Mouse (Mus musculus): ENCODE results near the gene Krt6a. TPM values are rescaled to one million over a fixed set of nuclear protein-coding genes. Genes with fewer than 3 reads are reported as not detected.
"Not testable (repeated sequence)": the region's sequence is repeated elsewhere in the genome, so short reads cannot be mapped to it uniquely, and the experiment has no call there.

The Krt6a gene
- polyA plus RNA-seq, 1 experiment from 2014 or later: not detected

- H3K9ac ChIP-seq (ENCODE audit: low read depth, low read length): no peak overlapping the region
- no peak overlapping the region for H3K4me3 ChIP-seq (ENCODE audit: low read depth, low read length)
- H3K4me1 ChIP-seq (ENCODE audit: control insufficient read depth, insufficient read depth, low read length): no peaks in the 10 kb centered on the region
- peaks cover 6% of the 10 kb centered on the region for H3K27me3 ChIP-seq (ENCODE audit: control insufficient read depth, insufficient read depth, low read length)
- no peaks in the 10 kb centered on the region for H3K36me3 ChIP-seq (ENCODE audit: control insufficient read depth, insufficient read depth, low read length)
- no peak for ATAC-seq (replicated peaks; ENCODE audit: insufficient number of reproducible peaks, low FRiP score, low TSS enrichment)
- no peak overlapping the region for H3K4me2 ChIP-seq
- H3K9me3 ChIP-seq (replicated peaks; ENCODE audit: control insufficient read depth, low read length): no peaks in the 10 kb centered on the region
- 61% methylated on average over 11 of the region's 11 CpGs for WGBS (ENCODE audit: insufficient replicate concordance)
- no peak overlapping the region for H3K27ac ChIP-seq (ENCODE audit: low read depth, low read length)
These were observed 14.6 kb upstream of the Krt6a start for GRCm38 (mm10) chr15:101708683-101709082.

GRCm38 (mm10) chr15:101707454-101707853, 13.3 kb upstream of the Krt6a start:
- Histone ChIP-seq H3K9ac (ENCODE audit: low read depth, low read length) (no peak overlapping the region), H3K36me3 (ENCODE audit: control insufficient read depth, insufficient read depth, low read length) (no peaks in the 10 kb centered on the region), H3K9me3 (replicated peaks; ENCODE audit: control insufficient read depth, low read length) (no peaks in the 10 kb centered on the region), H3K27me3 (ENCODE audit: control insufficient read depth, insufficient read depth, low read length) (peaks cover 6% of the 10 kb centered on the region), H3K4me2 (no peak overlapping the region), H3K4me3 (ENCODE audit: low read depth, low read length) (no peak overlapping the region), H3K4me1 (ENCODE audit: control insufficient read depth, insufficient read depth, low read length) (no peaks in the 10 kb centered on the region), H3K27ac (ENCODE audit: low read depth, low read length) (no peak overlapping the region)
- ATAC-seq (replicated peaks; ENCODE audit: insufficient number of reproducible peaks, low FRiP score, low TSS enrichment): no peak
- WGBS (ENCODE audit: insufficient replicate concordance): 72% methylated on average over 9 of the region's 9 CpGs

- Histone ChIP-seq H3K9me3 (replicated peaks; ENCODE audit: control insufficient read depth, low read length) (no peaks in the 10 kb centered on the region), H3K4me2 (no peak overlapping the region), H3K36me3 (ENCODE audit: control insufficient read depth, insufficient read depth, low read length) (no peaks in the 10 kb centered on the region), H3K4me3 (ENCODE audit: low read depth, low read length) (no peak overlapping the region), H3K27ac (ENCODE audit: low read depth, low read length) (no peak overlapping the region), H3K4me1 (ENCODE audit: control insufficient read depth, insufficient read depth, low read length) (no peaks in the 10 kb centered on the region), H3K9ac (ENCODE audit: low read depth, low read length) (no peak overlapping the region), H3K27me3 (ENCODE audit: control insufficient read depth, insufficient read depth, low read length) (peaks cover 6% of the 10 kb centered on the region; the same call in 1 of the 2 replicates)
- ATAC-seq (replicated peaks; ENCODE audit: insufficient number of reproducible peaks, low FRiP score, low TSS enrichment): no peak
- WGBS (ENCODE audit: insufficient replicate concordance): 68% methylated on average over 4 of the region's 4 CpGs
These were observed 10.0 kb upstream of the Krt6a start for GRCm38 (mm10) chr15:101704066-101704465.

- H3K4me3 ChIP-seq (ENCODE audit: low read depth, low read length): no peak overlapping the region
- H3K4me2 ChIP-seq: no peak overlapping the region
- no peak for ATAC-seq (replicated peaks; ENCODE audit: insufficient number of reproducible peaks, low FRiP score, low TSS enrichment)
- 25% methylated on average over 2 of the region's 2 CpGs for WGBS (ENCODE audit: insufficient replicate concordance)
- peaks cover 7% of the 10 kb centered on the region; the same call in 1 of the 2 replicates for H3K27me3 ChIP-seq (ENCODE audit: control insufficient read depth, insufficient read depth, low read length)
- no peak overlapping the region for H3K27ac ChIP-seq (ENCODE audit: low read depth, low read length)
- H3K36me3 ChIP-seq (ENCODE audit: control insufficient read depth, insufficient read depth, low read length): no peaks in the 10 kb centered on the region
- no peaks in the 10 kb centered on the region for H3K4me1 ChIP-seq (ENCODE audit: control insufficient read depth, insufficient read depth, low read length)
- H3K9ac ChIP-seq (ENCODE audit: low read depth, low read length): no peak overlapping the region
- no peaks in the 10 kb centered on the region for H3K9me3 ChIP-seq (replicated peaks; ENCODE audit: control insufficient read depth, low read length)
These were observed 8.3 kb upstream of the Krt6a start for GRCm38 (mm10) chr15:101702380-101702779.

- H3K4me1 ChIP-seq (ENCODE audit: control insufficient read depth, insufficient read depth, low read length): no peaks in the 10 kb centered on the region
- H3K4me2 ChIP-seq: no peak overlapping the region
- 0 out of 2 replicates have a peak, but pooled peaks cover 3% of the 10 kb centered on the region for H3K27me3 ChIP-seq (ENCODE audit: control insufficient read depth, insufficient read depth, low read length)
- ATAC-seq (replicated peaks; ENCODE audit: insufficient number of reproducible peaks, low FRiP score, low TSS enrichment): no peak
- H3K4me3 ChIP-seq (ENCODE audit: low read depth, low read length): no peak overlapping the region
- H3K27ac ChIP-seq (ENCODE audit: low read depth, low read length): no peak overlapping the region
- no peaks in the 10 kb centered on the region for H3K9me3 ChIP-seq (replicated peaks; ENCODE audit: control insufficient read depth, low read length)
- WGBS (ENCODE audit: insufficient replicate concordance): 69% methylated on average over 8 of the region's 8 CpGs
- no peak overlapping the region for H3K9ac ChIP-seq (ENCODE audit: low read depth, low read length)
- no peaks in the 10 kb centered on the region for H3K36me3 ChIP-seq (ENCODE audit: control insufficient read depth, insufficient read depth, low read length)
These were observed 5.8 kb upstream of the Krt6a start for GRCm38 (mm10) chr15:101699866-101700265.

- Histone ChIP-seq H3K9me3 (replicated peaks; ENCODE audit: control insufficient read depth, low read length) (no peaks in the 10 kb centered on the region), H3K4me3 (ENCODE audit: low read depth, low read length) (no peak overlapping the region), H3K27ac (ENCODE audit: low read depth, low read length) (no peak overlapping the region), H3K4me1 (ENCODE audit: control insufficient read depth, insufficient read depth, low read length) (no peaks in the 10 kb centered on the region), H3K9ac (ENCODE audit: low read depth, low read length) (no peak overlapping the region), H3K27me3 (ENCODE audit: control insufficient read depth, insufficient read depth, low read length) (0 out of 2 replicates have a peak, but pooled peaks cover 3% of the 10 kb centered on the region), H3K36me3 (ENCODE audit: control insufficient read depth, insufficient read depth, low read length) (no peaks in the 10 kb centered on the region), H3K4me2 (no peak overlapping the region)
- WGBS (ENCODE audit: insufficient replicate concordance): 38% methylated on average over 3 of the region's 3 CpGs
- ATAC-seq (replicated peaks; ENCODE audit: insufficient number of reproducible peaks, low FRiP score, low TSS enrichment): no peak
These were observed 5.1 kb upstream of the Krt6a start for GRCm38 (mm10) chr15:101699192-101699591.

GRCm38 (mm10) chr15:101697326-101698188, 3.5 kb upstream of the Krt6a start:
- no peak overlapping the region for H3K9ac ChIP-seq (ENCODE audit: low read depth, low read length)
- 0 out of 2 replicates have a peak, but pooled peaks cover 3% of the 10 kb centered on the region for H3K27me3 ChIP-seq (ENCODE audit: control insufficient read depth, insufficient read depth, low read length)
- no peak overlapping the region for H3K27ac ChIP-seq (ENCODE audit: low read depth, low read length)
- 70% methylated on average over 8 of the region's 8 CpGs for WGBS (ENCODE audit: insufficient replicate concordance)
- no peak for ATAC-seq (replicated peaks; ENCODE audit: insufficient number of reproducible peaks, low FRiP score, low TSS enrichment)
- no peaks in the 10 kb centered on the region for H3K4me1 ChIP-seq (ENCODE audit: control insufficient read depth, insufficient read depth, low read length)
- no peaks in the 10 kb centered on the region for H3K36me3 ChIP-seq (ENCODE audit: control insufficient read depth, insufficient read depth, low read length)
- no peaks in the 10 kb centered on the region for H3K9me3 ChIP-seq (replicated peaks; ENCODE audit: control insufficient read depth, low read length)
- H3K4me2 ChIP-seq: no peak overlapping the region
- no peak overlapping the region for H3K4me3 ChIP-seq (ENCODE audit: low read depth, low read length)

GRCm38 (mm10) chr15:101690460-101690859, 3.6 kb downstream of the Krt6a start:
- not testable (repeated sequence) for ATAC-seq (replicated peaks; ENCODE audit: insufficient number of reproducible peaks, low FRiP score, low TSS enrichment); H3K4me2 ChIP-seq; H3K27me3 ChIP-seq (ENCODE audit: control insufficient read depth, insufficient read depth, low read length); H3K4me3 ChIP-seq (ENCODE audit: low read depth, low read length); H3K9me3 ChIP-seq (replicated peaks; ENCODE audit: control insufficient read depth, low read length); H3K9ac ChIP-seq (ENCODE audit: low read depth, low read length); H3K4me1 ChIP-seq (ENCODE audit: control insufficient read depth, insufficient read depth, low read length); H3K36me3 ChIP-seq (ENCODE audit: control insufficient read depth, insufficient read depth, low read length); H3K27ac ChIP-seq (ENCODE audit: low read depth, low read length)
- WGBS (ENCODE audit: insufficient replicate concordance): 95% methylated on average over 5 of the region's 5 CpGs

- WGBS (ENCODE audit: insufficient replicate concordance): 54% methylated on average over 2 of the region's 2 CpGs
- ATAC-seq (replicated peaks; ENCODE audit: insufficient number of reproducible peaks, low FRiP score, low TSS enrichment): no peak
- no peaks in the 10 kb centered on the region for H3K4me1 ChIP-seq (ENCODE audit: control insufficient read depth, insufficient read depth, low read length)
- H3K27me3 ChIP-seq (ENCODE audit: control insufficient read depth, insufficient read depth, low read length): no peaks in the 10 kb centered on the region
- H3K27ac ChIP-seq (ENCODE audit: low read depth, low read length): no peak overlapping the region
- H3K4me2 ChIP-seq: no peak overlapping the region
- no peak overlapping the region for H3K4me3 ChIP-seq (ENCODE audit: low read depth, low read length)
- no peak overlapping the region for H3K9ac ChIP-seq (ENCODE audit: low read depth, low read length)
- H3K9me3 ChIP-seq (replicated peaks; ENCODE audit: control insufficient read depth, low read length): no peaks in the 10 kb centered on the region
- no peaks in the 10 kb centered on the region for H3K36me3 ChIP-seq (ENCODE audit: control insufficient read depth, insufficient read depth, low read length)
These were observed 5.9 kb downstream of the Krt6a start for GRCm38 (mm10) chr15:101688161-101688560.
